12 mouse cellular contexts compared by ENCODE assay signal in genomic region chr16:64872296-64872695, GRCm38 (mm10). TPM values are rescaled to one million over a fixed set of nuclear protein-coding genes. Genes with fewer than 3 reads are reported as not detected.
DNase-seq lines count a peak whose midpoint lies in the region; ATAC-seq lines count a peak whose summit lies in the region.
"Had no signal": no experiment of that assay in that cellular context is flagged by ENCODE, and none has a peak within 500 bp of the region (broad histone marks: within the 10 kb centered on the region; RNA-seq: fewer than 3 reads in every experiment).

No protein-coding gene starts in this region.

- 30% methylated on average over 3 of the region's 3 CpGs for WGBS in forebrain, embryonic 14.5 days
- WGBS in forebrain, embryonic 10.5 days: 28% methylated on average over 3 of the region's 3 CpGs

- peak; percentile 45 for DNase-seq in forebrain, embryonic 14.5 days (ENCODE audit: low spot score)
- DNase-seq in forebrain, embryonic 10.5 days (ENCODE audit: extremely low spot score, low spot score): no peak
- DNase-seq in retina, postnatal 1 day: peak; percentile 29
- DNase-seq in retina, embryonic 14.5 days (ENCODE audit: low spot score): no peak
- peak; percentile 34 for DNase-seq in embryo, embryonic 11 days
- peak; percentile 46 for DNase-seq in naive thymus-derived CD4-positive, alpha-beta T cell, adult 2 months (ENCODE audit: low read depth)
- no peak for DNase-seq in urinary bladder, postnatal 36 days (ENCODE audit: low spot score in 2 of 2)
- no peak for DNase-seq in gastrocnemius, postnatal 4 days (ENCODE audit: low spot score in 2 of 2)
- DNase-seq: right cerebral cortex, adult 18-20 months had no signal

- no peaks in the 10 kb centered on the region for H3K9me3 ChIP-seq in forebrain, embryonic 14.5 days (replicated peaks; ENCODE audit: control insufficient read depth, low read length)
- no peaks in the 10 kb centered on the region for H3K9me3 ChIP-seq in forebrain, embryonic 10.5 days
- H3K9me3 ChIP-seq: embryonic facial prominence, embryonic 12.5 days; hindbrain, embryonic 15.5 days; limb, embryonic 15.5 days had no signal

- no peak overlapping the region for H3K4me2 ChIP-seq in forebrain, embryonic 14.5 days (ENCODE audit: low read length)

- ATAC-seq in forebrain, embryonic 14.5 days: no peak

- H3K4me1 ChIP-seq in forebrain, embryonic 14.5 days (ENCODE audit: control insufficient read depth, insufficient read depth, low read length): no peaks in the 10 kb centered on the region
- H3K4me1 ChIP-seq in forebrain, embryonic 10.5 days: 0 out of 2 replicates have a peak, but pooled peaks cover 3% of the 10 kb centered on the region
- H3K4me1 ChIP-seq: embryonic facial prominence, embryonic 12.5 days; limb, embryonic 15.5 days had no signal

- no peak overlapping the region for H3K4me3 ChIP-seq in forebrain, embryonic 14.5 days (ENCODE audit: low read depth, low read length)
- H3K4me3 ChIP-seq in forebrain, embryonic 10.5 days: no peak overlapping the region

- no peaks in the 10 kb centered on the region for H3K36me3 ChIP-seq in forebrain, embryonic 14.5 days (ENCODE audit: control insufficient read depth, insufficient read depth, low read length)
- H3K36me3 ChIP-seq in forebrain, embryonic 10.5 days (replicated peaks): no peaks in the 10 kb centered on the region
- H3K36me3 ChIP-seq: embryonic facial prominence, embryonic 12.5 days; hindbrain, embryonic 15.5 days; limb, embryonic 15.5 days had no signal

- no peak overlapping the region for H3K27ac ChIP-seq in forebrain, embryonic 14.5 days (ENCODE audit: low read depth, low read length)
- H3K27ac ChIP-seq in forebrain, embryonic 10.5 days: no peak overlapping the region
- H3K27ac ChIP-seq: embryonic facial prominence, embryonic 12.5 days; hindbrain, embryonic 15.5 days; limb, embryonic 15.5 days had no signal

- no peak overlapping the region for H3K9ac ChIP-seq in forebrain, embryonic 14.5 days (ENCODE audit: low read length)
- H3K9ac ChIP-seq: embryonic facial prominence, embryonic 12.5 days; hindbrain, embryonic 15.5 days; limb, embryonic 15.5 days had no signal

- H3K27me3 ChIP-seq in forebrain, embryonic 14.5 days (replicated peaks; ENCODE audit: control insufficient read depth, insufficient read depth, low read length): no peaks in the 10 kb centered on the region
- no peaks in the 10 kb centered on the region for H3K27me3 ChIP-seq in forebrain, embryonic 10.5 days (ENCODE audit: poor library complexity, severe bottlenecking)
- H3K27me3 ChIP-seq: embryonic facial prominence, embryonic 12.5 days; hindbrain, embryonic 15.5 days; limb, embryonic 15.5 days had no signal

RNA-seq across cellular contexts. Expression of gene Cggbp1, which starts 20.5 kb away (rescaled TPM):
- polyA plus RNA-seq in forebrain, embryonic 14.5 days (2014; fragmentation: Nextera tagmentation; extraction: Ambion mirVana): 79.1 and 104 TPM in 2 replicates
- 82.3 and 86.7 TPM in 2 replicates for polyA plus RNA-seq in forebrain, embryonic 10.5 days (2016; fragmentation: Nextera tagmentation; extraction: Ambion mirVana)
- 10 to 100 TPM; 64.2 to 70.3 TPM for total RNA-seq in gastrocnemius, postnatal 4 days (2021)

RNA-seq across cellular contexts. Expression of gene Zfp654, which starts 20.8 kb away (rescaled TPM):
- 6.5 and 7.8 TPM in 2 replicates for polyA plus RNA-seq in forebrain, embryonic 14.5 days (2014; fragmentation: Nextera tagmentation; extraction: Ambion mirVana)
- 5.4 and 5.6 TPM in 2 replicates for polyA plus RNA-seq in forebrain, embryonic 10.5 days (2016; fragmentation: Nextera tagmentation; extraction: Ambion mirVana)
- total RNA-seq in gastrocnemius, postnatal 4 days (2021): 1 to 10 TPM; 7.9 to 9.6 TPM

Comparison
In these comparisons a context has a peak if more than half of its experiments do, and no peak if none do; other contexts are left out.
1. DNase-seq: peak in forebrain, embryonic 14.5 days (single experiment), retina, postnatal 1 day (single experiment), embryo, embryonic 11 days (single experiment) and naive thymus-derived CD4-positive, alpha-beta T cell, adult 2 months (single experiment); none in forebrain, embryonic 10.5 days (single experiment), retina, embryonic 14.5 days (single experiment), urinary bladder, postnatal 36 days (0 of 2) and gastrocnemius, postnatal 4 days (0 of 2).